Mouse (Mus musculus) heart, postnatal 10 days (tissue): ENCODE measurements around the gene Ube2g2. TPM values are rescaled to one million over a fixed set of nuclear protein-coding genes. Genes with fewer than 3 reads are reported as not detected.

Source experiments
- DNase-seq, 2 experiments: peaks; one replicate each; pipeline ENCODE4 v3.0.0; 2021
- intact Hi-C: fragments of 180-260 bp; cut with DNase I; formaldehyde crosslinking; loops from one replicate; pipeline ENCODE4 v1.15.1; 2025
- total RNA-seq, 2 experiments: library from RNA; stranded (reverse); gene quantifications; 2 replicates each; pipeline ENCODE4 v1.2.3; 2021

Ube2g2 gene
- 10 to 100 TPM; 57.7 to 68.8 TPM for total RNA-seq

GRCm38 (mm10) chr10:77622055-77622988 lies at the start of gene Ube2g2:
Gene Ube2g2, plus strand, starts transcription at chr10:77622275.
- DNase-seq, result peak; percentile 95 to 96
- intact Hi-C loops, result loop anchor here (1.0 to 10.0 kb wide), 4 partner anchors 16 to 542 kb away; partner anchors contain the start of genes D10Jhu81e, Fam207a, Gm49325 and Pttg1ip

- DNase-seq, result no peak
- intact Hi-C loops, result no loop called here
Observed at GRCm38 (mm10) chr10:77573162-77573561, 48.9 kb upstream of the Ube2g2 start.

- intact Hi-C loops, result loop anchor here (5.0 kb wide), 1 partner anchor 42 kb away; the partner anchor contains the start of gene Ube2g2
- peak; percentile 21 to 40 for DNase-seq
Observed at GRCm38 (mm10) chr10:77580027-77580920, 41.8 kb upstream of the Ube2g2 start.

- DNase-seq, result no peak
- intact Hi-C loops, result loop anchor here (5.0 kb wide), 1 partner anchor 41 kb away; the partner anchor contains the start of gene Ube2g2
Observed at GRCm38 (mm10) chr10:77581023-77581407, 41.1 kb upstream of the Ube2g2 start.

- DNase-seq, result peak; percentile 96 to 97
- intact Hi-C loops, result loop anchor here (5.0 kb wide), 1 partner anchor 41 kb away; the partner anchor contains the start of gene Ube2g2
Observed at GRCm38 (mm10) chr10:77581408-77582284, 40.4 kb upstream of the Ube2g2 start, which contains the start of gene Pttg1ip. Gene Pttg1ip, plus strand, starts transcription at chr10:77581720.

GRCm38 (mm10) chr10:77582285-77582618 lies 39.8 kb upstream of the Ube2g2 start:
- intact Hi-C loops, result loop anchor here (5.0 kb wide), 1 partner anchor 40 kb away; the partner anchor contains the start of gene Ube2g2
- no peak for DNase-seq

- intact Hi-C loops, result loop anchor here (5.0 kb wide), 1 partner anchor 38 kb away; the partner anchor contains the start of gene Ube2g2
- DNase-seq, result peak; percentile 44 to 45
Observed at GRCm38 (mm10) chr10:77583795-77584422, 38.2 kb upstream of the Ube2g2 start.

- no peak for DNase-seq
- intact Hi-C loops, result no loop called here
Observed at GRCm38 (mm10) chr10:77586637-77587036, 35.4 kb upstream of the Ube2g2 start.

- intact Hi-C loops, result no loop called here
- no peak for DNase-seq
Observed at GRCm38 (mm10) chr10:77587091-77587775, 34.8 kb upstream of the Ube2g2 start.

- DNase-seq, result no peak
Observed at GRCm38 (mm10) chr10:77588036-77588435, 34.0 kb upstream of the Ube2g2 start.

GRCm38 (mm10) chr10:77589117-77589516 lies 33.0 kb upstream of the Ube2g2 start:
- DNase-seq, result peak in 1 of 2 experiments; percentile 16
- intact Hi-C loops, result no loop called here

More at GRCm38 (mm10) chr10:77588036-77588435, 34.0 kb upstream of the Ube2g2 start:
- intact Hi-C loops, result no loop called here

GRCm38 (mm10) chr10:77589749-77590148 lies 32.3 kb upstream of the Ube2g2 start:
- intact Hi-C loops, result no loop called here
- DNase-seq, result no peak

- intact Hi-C loops, result no loop called here
Observed at GRCm38 (mm10) chr10:77590812-77591211, 31.3 kb upstream of the Ube2g2 start.

GRCm38 (mm10) chr10:77591546-77591945 lies 30.5 kb upstream of the Ube2g2 start:
- intact Hi-C loops, result no loop called here
- DNase-seq, result no peak

More at GRCm38 (mm10) chr10:77590812-77591211, 31.3 kb upstream of the Ube2g2 start:
- DNase-seq, result peak; percentile 57 to 67

- intact Hi-C loops, result no loop called here
Observed at GRCm38 (mm10) chr10:77596060-77596459, 26.0 kb upstream of the Ube2g2 start.

GRCm38 (mm10) chr10:77603021-77603420 lies 19.1 kb upstream of the Ube2g2 start:
- intact Hi-C loops, result no loop called here
- no peak for DNase-seq

More at GRCm38 (mm10) chr10:77596060-77596459, 26.0 kb upstream of the Ube2g2 start:
- DNase-seq, result no peak

- no peak for DNase-seq
- intact Hi-C loops, result no loop called here
Observed at GRCm38 (mm10) chr10:77604111-77604510, 18.0 kb upstream of the Ube2g2 start.

GRCm38 (mm10) chr10:77604958-77605357 lies 17.1 kb upstream of the Ube2g2 start:
- DNase-seq, result peak in 1 of 2 experiments; percentile 35
- intact Hi-C loops, result no loop called here
